Mouse (Mus musculus) erythroblast, embryonic 14.5 days (primary cell): ENCODE results near the gene Dld.

Source experiments
- GATA1 ChIP-seq: IDR thresholded peaks from 2 replicates; pipeline ENCODE4 v1.6.1; 2012; ENCODE audit warnings: low read length, inconsistent platforms, mixed read lengths
- TAL1 ChIP-seq: IDR thresholded peaks from 3 replicates; pipeline ENCODE4 v1.6.1; 2012; ENCODE audit warnings: low read length, inconsistent platforms, mixed read lengths

- no peak for TF ChIP-seq TAL1
- no peak for TF ChIP-seq GATA1
These were observed 40.4 kb upstream of the Dld start for GRCm38 (mm10) chr12:31391696-31392095.
